Mouse (Mus musculus): ENCODE data around the gene Wscd1. TPM values are rescaled to one million over a fixed set of nuclear protein-coding genes. Genes with fewer than 3 reads are reported as not detected.

The Wscd1 gene
- total RNA-seq, 1 experiment from 2014 or later, result not detected

- ATAC-seq (replicated peaks; ENCODE audit: insufficient number of reproducible peaks, low FRiP score, low TSS enrichment, poor library complexity, severe bottlenecking), result no peak
These were observed 15.6 kb downstream of the Wscd1 start for GRCm38 (mm10) chr11:71765335-71765734.

GRCm38 (mm10) chr11:71766380-71766779, 16.7 kb downstream of the Wscd1 start:
- no peak for ATAC-seq (replicated peaks; ENCODE audit: insufficient number of reproducible peaks, low FRiP score, low TSS enrichment, poor library complexity, severe bottlenecking)

- ATAC-seq (replicated peaks; ENCODE audit: insufficient number of reproducible peaks, low FRiP score, low TSS enrichment, poor library complexity, severe bottlenecking), result no peak
These were observed 18.0 kb downstream of the Wscd1 start for GRCm38 (mm10) chr11:71767726-71768125.

DNA sequence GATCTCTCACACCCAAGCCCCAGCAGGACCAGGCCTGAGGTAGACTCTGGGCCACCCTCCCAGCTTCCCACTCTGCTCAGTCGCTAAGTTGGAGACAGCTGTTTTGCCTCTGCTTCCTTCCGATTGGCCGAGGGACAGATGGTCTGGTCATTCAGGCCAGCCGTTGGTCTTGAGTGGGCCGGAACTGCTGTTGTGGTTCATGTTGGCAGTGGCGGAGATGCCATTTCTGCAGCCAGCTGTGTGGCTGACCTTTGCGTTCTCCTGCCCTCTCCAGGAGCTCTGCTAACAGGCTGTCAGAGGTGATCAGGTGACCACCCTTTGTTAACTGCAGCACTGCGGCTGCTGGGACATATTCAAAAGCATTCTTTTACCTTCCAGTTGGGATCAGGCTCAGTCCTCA, 20.0 kb downstream of the Wscd1 start:
- no peak for ATAC-seq (replicated peaks; ENCODE audit: insufficient number of reproducible peaks, low FRiP score, low TSS enrichment, poor library complexity, severe bottlenecking)

DNA sequence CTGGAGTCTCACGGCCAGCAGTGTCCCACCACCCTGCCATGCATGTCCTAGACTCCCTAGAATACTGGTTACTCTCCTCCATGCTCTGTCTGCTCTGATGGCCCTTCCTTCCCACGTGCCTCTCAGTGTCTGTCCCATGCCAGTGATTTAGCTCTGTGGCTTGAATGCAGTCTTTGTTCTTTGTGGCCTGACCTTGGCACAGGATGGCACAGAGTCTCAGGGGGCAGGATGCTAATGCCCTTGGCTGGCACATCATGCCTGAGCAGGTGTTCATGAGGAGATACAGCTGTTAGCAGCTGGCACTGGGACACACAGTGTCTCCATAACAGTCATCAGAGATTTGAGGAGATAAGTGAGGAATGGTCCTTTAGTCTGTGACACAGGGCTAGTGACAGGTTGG, 20.8 kb downstream of the Wscd1 start:
- no peak for ATAC-seq (replicated peaks; ENCODE audit: insufficient number of reproducible peaks, low FRiP score, low TSS enrichment, poor library complexity, severe bottlenecking)

DNA sequence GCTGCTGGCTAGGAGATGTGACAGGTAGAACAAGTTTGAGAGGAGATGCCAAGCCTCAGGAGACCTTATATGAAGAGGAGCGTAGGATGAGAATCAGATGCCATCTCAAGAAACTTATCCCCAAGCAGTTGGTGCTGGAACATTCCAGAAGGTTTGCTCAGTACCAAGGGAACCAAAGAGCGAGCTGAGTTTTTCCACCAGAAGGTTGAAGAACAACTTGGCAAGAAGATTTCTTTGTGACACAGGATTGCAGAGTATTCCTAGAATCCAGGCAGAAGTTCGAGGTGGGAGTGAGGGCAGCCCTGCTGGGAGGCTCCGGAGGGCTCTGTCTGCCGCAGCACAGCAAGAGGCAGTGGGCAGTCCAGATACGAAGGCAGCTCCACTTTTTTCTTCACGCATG, 21.4 kb downstream of the Wscd1 start:
- no peak for ATAC-seq (replicated peaks; ENCODE audit: insufficient number of reproducible peaks, low FRiP score, low TSS enrichment, poor library complexity, severe bottlenecking)

DNA sequence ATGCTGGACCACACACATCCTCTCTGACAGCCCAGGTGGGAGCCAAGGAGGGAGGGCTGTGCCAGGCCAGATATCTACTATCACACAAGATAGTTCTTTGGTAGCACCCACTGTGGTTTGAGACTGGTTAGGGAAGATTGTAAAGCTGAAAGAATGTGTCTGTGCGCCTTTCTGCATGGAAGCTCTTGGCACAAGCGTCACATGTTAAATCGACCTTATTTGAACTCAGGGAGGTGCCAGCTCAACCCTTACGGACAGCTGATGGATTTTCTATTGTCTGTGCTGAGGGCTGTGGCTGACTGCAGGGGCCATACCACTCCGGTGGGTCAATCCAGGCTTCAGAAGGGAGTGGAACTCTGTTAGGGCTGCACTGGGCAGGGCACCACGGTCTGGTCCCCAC, 22.3 kb downstream of the Wscd1 start:
- ATAC-seq (replicated peaks; ENCODE audit: insufficient number of reproducible peaks, low FRiP score, low TSS enrichment, poor library complexity, severe bottlenecking), result no peak

- ATAC-seq (replicated peaks; ENCODE audit: insufficient number of reproducible peaks, low FRiP score, low TSS enrichment, poor library complexity, severe bottlenecking), result no peak
These were observed 23.1 kb downstream of the Wscd1 start for GRCm38 (mm10) chr11:71772802-71773201.

DNA sequence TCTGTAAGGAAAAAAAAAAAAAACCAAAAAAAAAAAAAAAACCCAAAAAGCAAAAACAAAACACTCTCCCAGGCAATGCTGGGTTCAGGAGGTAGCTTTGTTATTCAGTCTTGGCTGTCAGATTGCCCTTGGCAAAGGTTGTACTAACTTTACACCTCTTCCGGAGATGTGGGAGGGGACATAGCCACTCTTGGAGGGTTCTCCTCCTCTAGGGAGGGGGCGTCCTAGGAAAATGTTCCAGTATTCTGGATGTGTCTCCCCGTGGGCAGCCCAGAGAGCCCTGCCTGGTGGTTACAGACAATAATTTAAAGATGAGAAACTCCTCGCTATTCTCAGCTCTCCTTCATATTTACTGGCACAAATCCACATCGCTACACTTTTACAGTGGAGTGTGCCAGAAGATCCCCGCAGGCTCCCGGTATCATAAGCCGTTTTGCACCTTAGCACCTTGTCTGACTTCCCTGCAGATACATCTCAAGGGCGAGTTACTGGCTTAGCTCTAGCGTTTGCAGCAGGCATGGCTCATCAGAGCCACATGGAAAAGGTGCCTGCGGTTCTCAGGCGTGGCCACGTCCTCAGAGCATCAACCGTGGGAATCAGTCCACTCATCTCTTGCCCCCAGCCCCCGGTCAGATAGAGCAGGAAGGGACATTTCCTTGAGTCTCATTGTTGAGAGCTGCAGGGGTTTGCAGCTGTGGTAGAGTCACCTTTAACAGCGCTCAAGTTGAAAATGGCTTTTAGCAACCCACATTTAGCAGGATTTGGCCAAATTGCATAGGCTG, 24.5 kb downstream of the Wscd1 start:
- ATAC-seq (replicated peaks; ENCODE audit: insufficient number of reproducible peaks, low FRiP score, low TSS enrichment, poor library complexity, severe bottlenecking), result no peak

GRCm38 (mm10) chr11:71775056-71775455, 25.3 kb downstream of the Wscd1 start:
- no peak for ATAC-seq (replicated peaks; ENCODE audit: insufficient number of reproducible peaks, low FRiP score, low TSS enrichment, poor library complexity, severe bottlenecking)

DNA sequence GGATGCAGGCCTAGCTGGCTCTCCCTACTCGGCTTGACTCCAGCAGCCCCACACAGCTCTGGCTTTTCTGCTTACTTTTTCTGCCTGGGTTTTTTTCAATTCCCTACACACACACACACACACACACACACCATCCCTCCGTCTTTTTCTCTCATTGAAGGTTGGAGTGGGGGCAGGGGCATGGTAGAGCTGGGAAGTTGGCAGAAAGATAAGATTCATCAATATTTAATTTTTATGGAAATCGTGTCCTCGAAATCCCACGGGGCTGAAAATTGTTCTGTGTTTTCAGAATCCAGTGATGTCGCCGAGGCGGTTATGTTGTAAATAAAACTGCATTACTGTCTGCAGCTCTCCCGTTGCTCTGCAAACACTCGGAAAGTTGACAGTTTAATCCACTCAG, 29.9 kb downstream of the Wscd1 start:
- no peak for ATAC-seq (replicated peaks; ENCODE audit: insufficient number of reproducible peaks, low FRiP score, low TSS enrichment, poor library complexity, severe bottlenecking)

DNA sequence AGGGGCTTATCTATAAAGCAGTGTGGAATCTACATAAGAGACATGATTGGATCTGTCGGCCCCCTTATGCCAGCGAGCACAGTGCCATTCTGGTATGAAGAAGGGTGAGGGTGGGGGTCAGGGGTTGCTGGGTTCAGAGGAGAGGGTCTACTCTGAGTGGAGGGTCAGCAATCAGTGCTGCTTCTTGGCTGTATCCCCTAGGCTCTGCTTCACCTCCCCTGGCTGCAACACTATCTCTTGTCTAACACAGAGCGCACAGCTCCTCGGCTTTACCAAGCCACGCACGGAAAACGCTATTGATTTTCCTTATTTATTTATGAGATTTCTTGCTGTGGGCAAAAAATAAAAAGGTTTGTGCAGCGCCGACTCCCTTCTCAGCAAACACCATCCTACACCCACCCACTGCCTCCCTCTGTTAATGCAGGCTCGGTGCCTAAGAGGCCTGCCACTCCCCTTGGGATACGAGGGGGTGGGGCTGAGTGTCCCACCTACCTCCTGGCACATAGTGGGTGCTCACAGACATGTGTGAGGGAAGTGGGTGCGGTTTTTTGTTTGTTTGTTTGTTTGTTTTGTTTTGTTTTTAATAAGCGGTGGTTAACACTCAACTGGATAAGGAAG, 32.1 kb downstream of the Wscd1 start:
- ATAC-seq (replicated peaks; ENCODE audit: insufficient number of reproducible peaks, low FRiP score, low TSS enrichment, poor library complexity, severe bottlenecking), result no peak

DNA sequence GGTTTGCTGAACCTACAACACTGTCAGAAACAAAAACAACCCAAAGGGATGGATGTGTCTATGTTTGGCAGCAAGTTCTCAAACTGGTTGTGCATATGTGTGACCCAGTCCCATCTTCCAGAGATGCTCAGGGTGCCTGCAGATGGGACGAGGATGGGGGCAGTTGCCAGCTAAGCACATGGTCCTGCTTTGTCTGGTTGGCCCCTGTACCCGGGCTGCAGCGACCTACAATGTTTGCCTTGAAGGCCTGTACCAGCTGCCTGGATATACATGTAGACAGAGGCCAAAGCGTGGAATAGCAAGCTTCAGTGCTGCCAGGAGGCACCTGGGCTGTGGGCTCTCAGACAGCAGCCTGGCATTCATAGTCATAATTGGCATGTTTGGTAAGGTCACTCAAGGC, 35.8 kb downstream of the Wscd1 start:
- no peak for ATAC-seq (replicated peaks; ENCODE audit: insufficient number of reproducible peaks, low FRiP score, low TSS enrichment, poor library complexity, severe bottlenecking)

- ATAC-seq (replicated peaks; ENCODE audit: insufficient number of reproducible peaks, low FRiP score, low TSS enrichment, poor library complexity, severe bottlenecking), result no peak
These were observed 38.5 kb downstream of the Wscd1 start for GRCm38 (mm10) chr11:71788209-71788608.

DNA sequence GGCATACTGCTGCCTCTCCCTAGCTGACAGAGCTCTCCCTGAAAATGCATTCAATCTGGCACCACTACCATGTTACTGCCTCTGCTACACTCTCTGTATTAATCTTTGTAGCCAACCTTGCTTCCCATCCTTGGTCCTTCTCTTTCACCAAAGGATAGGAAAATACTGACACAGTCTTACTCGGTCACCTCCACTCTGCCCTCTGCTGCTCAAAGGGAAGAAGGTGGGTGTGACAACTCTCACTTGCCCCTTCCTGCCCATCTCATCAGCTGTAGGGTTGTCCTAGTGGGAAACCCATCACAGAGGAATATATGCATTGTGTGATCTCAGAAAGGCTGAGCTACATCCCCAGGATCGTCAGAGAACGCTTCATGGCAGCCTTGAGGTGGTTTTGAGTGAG, 40.5 kb downstream of the Wscd1 start:
- ATAC-seq (replicated peaks; ENCODE audit: insufficient number of reproducible peaks, low FRiP score, low TSS enrichment, poor library complexity, severe bottlenecking), result no peak

- no peak for ATAC-seq (replicated peaks; ENCODE audit: insufficient number of reproducible peaks, low FRiP score, low TSS enrichment, poor library complexity, severe bottlenecking)
These were observed 49.5 kb downstream of the Wscd1 start for GRCm38 (mm10) chr11:71799206-71799605.

DNA sequence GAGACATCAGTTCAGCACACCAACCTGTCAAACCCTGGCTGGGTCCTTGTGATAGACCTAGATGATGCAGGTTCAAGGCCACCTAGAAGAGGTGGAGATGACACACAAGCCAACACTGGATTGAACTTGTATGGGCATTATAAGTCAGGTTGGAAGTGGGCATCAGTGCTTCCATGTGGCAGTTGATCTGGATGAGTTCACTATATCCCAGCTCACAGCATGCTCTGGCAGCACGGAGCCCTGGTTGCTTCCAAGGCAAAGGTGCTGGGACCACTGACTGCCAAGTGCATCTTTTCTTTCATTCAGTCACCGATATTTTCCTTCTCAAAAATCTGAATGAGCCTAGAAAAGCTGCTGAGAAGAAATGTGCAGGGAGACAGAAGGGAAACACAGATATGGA, 58.8 kb downstream of the Wscd1 start:
- no peak for ATAC-seq (replicated peaks; ENCODE audit: insufficient number of reproducible peaks, low FRiP score, low TSS enrichment, poor library complexity, severe bottlenecking)

DNA sequence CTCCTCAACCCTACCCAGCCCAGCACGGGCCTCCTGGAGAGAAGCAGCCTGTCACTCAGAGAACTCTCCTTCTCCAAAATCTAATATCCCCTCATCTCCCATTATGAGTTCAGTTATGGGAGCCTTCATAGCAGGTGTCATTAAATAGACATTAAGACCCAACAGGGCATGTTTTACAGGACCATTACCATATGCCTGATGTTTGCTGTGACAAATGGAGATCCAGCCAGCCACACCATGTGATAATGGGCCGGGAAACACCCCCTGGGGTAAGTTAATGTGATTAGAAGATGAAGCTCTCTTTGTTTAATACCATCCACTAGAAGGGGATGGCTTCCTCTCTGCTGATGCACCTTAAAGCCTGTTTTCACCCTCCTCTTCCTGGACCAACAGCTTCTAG, 62.1 kb downstream of the Wscd1 start:
- ATAC-seq (replicated peaks; ENCODE audit: insufficient number of reproducible peaks, low FRiP score, low TSS enrichment, poor library complexity, severe bottlenecking), result no peak

DNA sequence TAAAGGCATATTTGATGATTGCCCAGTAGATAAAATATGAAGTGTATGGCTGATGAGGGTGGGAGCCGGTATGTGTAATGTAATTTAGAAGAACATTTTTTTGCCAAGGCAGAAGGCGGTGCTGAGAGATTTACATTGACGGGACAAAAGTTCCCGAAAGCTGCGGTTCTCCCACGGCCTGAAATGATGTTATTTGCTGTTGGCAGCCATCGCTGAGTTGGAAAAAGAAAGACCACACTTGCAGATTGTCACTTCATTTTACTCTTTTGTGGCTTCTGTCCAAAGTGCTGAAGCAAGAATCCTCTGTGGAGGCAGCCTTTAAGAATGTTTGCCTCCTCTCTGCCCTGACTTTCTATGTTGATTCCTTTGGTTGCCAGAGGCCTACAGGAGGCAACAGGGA, 63.2 kb downstream of the Wscd1 start:
- ATAC-seq (replicated peaks; ENCODE audit: insufficient number of reproducible peaks, low FRiP score, low TSS enrichment, poor library complexity, severe bottlenecking), result no peak

- ATAC-seq (replicated peaks; ENCODE audit: insufficient number of reproducible peaks, low FRiP score, low TSS enrichment, poor library complexity, severe bottlenecking), result no peak
These were observed 64.8 kb downstream of the Wscd1 start for GRCm38 (mm10) chr11:71814511-71814910.
